Mouse (Mus musculus) spleen, adult 18-20 months (tissue): ENCODE measurements around the gene Mgat4a.
"Not testable (repeated sequence)": the region's sequence is repeated elsewhere in the genome, so short reads cannot be mapped to it uniquely, and the experiment has no call there.

Experiments
- DNase-seq, 2 experiments: peaks; one replicate each; pipeline ENCODE4 v3.0.0; 2022; ENCODE audit warnings: mixed read lengths in 2 of 2

Mgat4a gene

GRCm38 (mm10) chr1:37531654-37532532 lies 8.9 kb downstream of the Mgat4a start:
- peak in 1 of 2 experiments; percentile 19 for DNase-seq

- DNase-seq, result no peak
Measured at GRCm38 (mm10) chr1:37530061-37530460, 10.8 kb downstream of the Mgat4a start.

- DNase-seq, result no peak
Measured at GRCm38 (mm10) chr1:37526257-37526656, 14.6 kb downstream of the Mgat4a start.

GRCm38 (mm10) chr1:37524669-37525068 lies 16.1 kb downstream of the Mgat4a start:
- DNase-seq, result no peak

- not testable (repeated sequence) for DNase-seq
Measured at GRCm38 (mm10) chr1:37524122-37524521, 16.7 kb downstream of the Mgat4a start.

- not testable (repeated sequence) for DNase-seq
Measured at GRCm38 (mm10) chr1:37523548-37523947, 17.3 kb downstream of the Mgat4a start.

GRCm38 (mm10) chr1:37522101-37522500 lies 18.7 kb downstream of the Mgat4a start:
- DNase-seq, result no peak

- no peak for DNase-seq
Measured at GRCm38 (mm10) chr1:37518791-37519190, 22.0 kb downstream of the Mgat4a start.

GRCm38 (mm10) chr1:37518124-37518720 lies 22.6 kb downstream of the Mgat4a start:
- no peak for DNase-seq

GRCm38 (mm10) chr1:37512961-37513431 lies 27.8 kb downstream of the Mgat4a start:
- DNase-seq, result no peak

GRCm38 (mm10) chr1:37512109-37512640 lies 28.6 kb downstream of the Mgat4a start:
- DNase-seq, result no peak

- no peak for DNase-seq
Measured at GRCm38 (mm10) chr1:37510193-37510592, 30.6 kb downstream of the Mgat4a start.

GRCm38 (mm10) chr1:37509437-37509836 lies 31.4 kb downstream of the Mgat4a start:
- DNase-seq, result no peak

- no peak for DNase-seq
Measured at GRCm38 (mm10) chr1:37505348-37505730, 35.5 kb downstream of the Mgat4a start.

GRCm38 (mm10) chr1:37504716-37505347 lies 36.0 kb downstream of the Mgat4a start:
- DNase-seq, result no peak

GRCm38 (mm10) chr1:37503656-37504055 lies 37.2 kb downstream of the Mgat4a start:
- DNase-seq, result no peak

- no peak for DNase-seq
Measured at GRCm38 (mm10) chr1:37502354-37502753, 38.5 kb downstream of the Mgat4a start.

GRCm38 (mm10) chr1:37500723-37501122 lies 40.1 kb downstream of the Mgat4a start:
- no peak for DNase-seq

- DNase-seq, result not testable (repeated sequence)
Measured at GRCm38 (mm10) chr1:37499395-37499794, 41.4 kb downstream of the Mgat4a start.

- DNase-seq, result no peak
Measured at GRCm38 (mm10) chr1:37498911-37499310, 41.9 kb downstream of the Mgat4a start.

- DNase-seq, result no peak
Measured at GRCm38 (mm10) chr1:37496591-37497280, 44.1 kb downstream of the Mgat4a start.

- no peak for DNase-seq
Measured at GRCm38 (mm10) chr1:37495698-37496321, 45.0 kb downstream of the Mgat4a start.
